Mouse (Mus musculus) C2C12 (cell line): ENCODE data around the gene Glipr2.

Experiments used
- CTCF ChIP-seq: IDR thresholded peaks from one replicate; pipeline ENCODE4 v1.5.1; 2011; ENCODE audit not compliant: control insufficient read depth, insufficient read depth, insufficient read length
- MAX ChIP-seq: IDR thresholded peaks from one replicate; pipeline ENCODE4 v1.6.1; 2011; ENCODE audit warnings: mild to moderate bottlenecking, control low read depth

- no peak for TF ChIP-seq CTCF
- TF ChIP-seq MAX = no peak
Observed at GRCm38 (mm10) chr4:43941315-43941714, 15.9 kb upstream of the Glipr2 start.
